Mouse (Mus musculus): ENCODE measurements at regions not wholly inside any gene's neighbourhood (a gene's known extent, or its start where the extent isn't known, plus 50 kb on each side); places are given as distances from the start of the nearest gene placed in this dataset.
"Not testable (repeated sequence)": the region's sequence is repeated elsewhere in the genome, so short reads cannot be mapped to it uniquely, and the experiment has no call there.

GRCm38 (mm10) chr7:113694466-113694865 is 71.3 kb upstream of the Spon1 start:
- no peak for DNase-seq (ENCODE audit: low spot score in 2 of 2)

DNA sequence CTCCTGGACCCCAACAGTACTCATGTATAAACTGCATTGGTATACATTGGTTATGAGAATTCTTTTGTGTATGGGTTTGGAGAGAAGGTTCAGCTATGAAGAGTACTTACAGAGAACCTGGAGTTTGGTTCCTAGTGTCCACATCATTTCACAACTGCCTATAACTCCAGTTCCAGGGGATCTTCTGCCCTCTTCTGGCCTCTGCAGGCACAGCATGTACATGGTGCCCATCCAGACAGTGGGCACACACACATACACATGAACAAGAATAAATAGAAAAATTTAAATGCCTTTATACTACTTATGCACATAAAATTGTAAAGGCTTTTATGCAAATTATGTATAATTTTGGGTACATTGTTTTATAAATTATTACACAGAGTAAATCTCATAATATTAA is 59.9 kb upstream of the Spon1 start:
- DNase-seq (ENCODE audit: low spot score in 2 of 2): no peak

GRCm38 (mm10) chr7:113707596-113707995 is 58.2 kb upstream of the Spon1 start:
- no peak for DNase-seq (ENCODE audit: low spot score in 2 of 2)

DNA sequence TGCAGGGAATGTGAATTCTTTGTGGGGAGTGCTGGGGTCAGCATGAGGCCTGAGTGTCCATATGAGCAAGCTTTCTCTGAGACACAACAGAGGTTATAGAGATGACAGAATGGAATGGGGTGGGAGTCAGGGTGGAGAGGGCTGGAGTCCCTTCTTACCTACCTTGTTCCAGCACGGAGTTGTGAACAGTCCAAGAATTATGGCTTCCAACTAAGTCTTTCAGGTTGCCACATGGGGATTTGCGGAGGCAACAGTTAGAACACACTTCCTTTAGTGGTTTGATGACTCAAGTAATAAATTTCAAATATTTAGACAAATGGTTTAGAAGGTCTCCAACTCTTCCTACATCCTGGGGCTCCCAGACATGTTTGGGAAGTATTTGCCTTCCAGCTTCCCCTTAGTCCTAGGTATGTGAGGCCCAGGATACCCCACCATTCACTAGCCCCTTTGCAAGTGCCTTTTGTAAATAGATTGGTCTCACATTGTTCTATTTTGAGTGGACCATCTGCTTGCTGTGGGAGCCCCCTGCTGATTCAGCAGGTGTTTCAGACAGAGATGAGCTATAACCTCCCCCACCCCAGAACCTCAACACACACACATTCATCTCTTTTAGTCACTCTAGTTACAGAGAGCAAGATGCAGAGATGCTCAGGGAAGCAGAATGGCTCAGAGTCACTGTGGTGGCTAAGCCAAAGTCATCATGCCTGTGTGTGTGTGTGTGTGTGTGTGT is 55.1 kb upstream of the Spon1 start:
- DNase-seq (ENCODE audit: low spot score in 2 of 2): no peak

DNA sequence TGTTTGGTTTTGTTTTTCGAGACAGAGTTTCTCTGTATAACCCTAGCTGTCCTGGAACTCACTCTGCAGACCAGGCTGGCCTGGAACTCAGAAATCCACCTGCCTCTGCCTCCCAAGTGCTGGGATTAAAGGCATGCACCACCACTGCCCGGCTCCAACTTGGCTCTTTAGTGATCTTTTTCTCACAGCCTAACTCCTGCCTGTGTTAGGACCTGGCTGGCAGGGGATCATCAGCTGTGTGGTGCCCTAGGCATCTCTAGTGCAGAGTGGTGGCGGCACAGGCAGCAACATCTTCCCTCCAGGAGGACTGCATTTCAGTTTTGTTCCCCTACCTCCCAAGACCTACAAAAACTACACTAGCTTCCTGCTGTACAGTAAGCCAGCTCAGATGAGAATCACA is 54.4 kb upstream of the Spon1 start:
- not testable (repeated sequence) for DNase-seq (ENCODE audit: low spot score in 2 of 2)

Small RNA genes lying in the stretch of these regions (microRNA-seq; reads per million reads assigned to microRNA genes)
- gene Gm23700: 0 reads per million in 2 experiments
